Mouse (Mus musculus): ENCODE measurements around the gene Kcnh6. TPM values are rescaled to one million over a fixed set of nuclear protein-coding genes. Genes with fewer than 3 reads are reported as not detected.

Gene Kcnh6
- 1.7 and 2.0 TPM in 2 replicates for polyA plus RNA-seq (2015; fragmentation: Nextera tagmentation; extraction: Ambion mirVana)

DNA sequence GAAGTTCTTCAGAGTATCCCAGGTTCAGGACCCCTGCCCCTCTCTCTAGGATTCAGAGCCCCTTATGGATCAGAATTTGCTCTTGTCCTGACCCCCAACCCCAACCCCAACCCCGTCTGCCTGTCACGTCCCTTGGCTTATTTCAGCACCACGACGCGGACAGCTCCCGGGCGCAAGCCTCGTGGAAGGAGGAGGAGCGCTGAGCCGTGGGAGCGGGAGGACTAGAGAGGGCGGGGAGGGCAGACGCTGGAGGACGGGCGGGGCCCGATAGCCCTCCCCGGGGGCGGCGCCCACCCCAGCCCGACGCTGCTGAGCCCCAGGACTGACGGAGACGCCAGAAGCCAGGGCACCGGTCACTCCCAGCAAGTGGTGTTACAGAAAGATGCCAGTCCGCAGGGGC lies at the start of gene Kcnh6:
Gene Kcnh6, plus strand, starts transcription at position 304 of the 400 bp plus-strand sequence.
- WGBS = 1% methylated on average over 25 of the region's 25 CpGs
- Histone ChIP-seq H3K27ac (no peak within 1 kb of the TSS), H3K4me3 (0 out of 2 replicates have a peak within 1 kb of the TSS, but pooled peaks have one; percentile 7), H3K36me3 (replicated peaks) (no peaks in the 10 kb centered on the region), H3K9ac (no peak within 1 kb of the TSS), H3K27me3 (replicated peaks) (0 out of 2 replicates have a peak, but pooled peaks cover 4% of the 10 kb centered on the region), H3K9me3 (no peaks in the 10 kb centered on the region), H3K4me1 (peaks cover 4% of the 10 kb centered on the region), H3K4me2 (peak within 1 kb of the TSS; percentile 48)
- ATAC-seq (replicated peaks) = no peak

DNA sequence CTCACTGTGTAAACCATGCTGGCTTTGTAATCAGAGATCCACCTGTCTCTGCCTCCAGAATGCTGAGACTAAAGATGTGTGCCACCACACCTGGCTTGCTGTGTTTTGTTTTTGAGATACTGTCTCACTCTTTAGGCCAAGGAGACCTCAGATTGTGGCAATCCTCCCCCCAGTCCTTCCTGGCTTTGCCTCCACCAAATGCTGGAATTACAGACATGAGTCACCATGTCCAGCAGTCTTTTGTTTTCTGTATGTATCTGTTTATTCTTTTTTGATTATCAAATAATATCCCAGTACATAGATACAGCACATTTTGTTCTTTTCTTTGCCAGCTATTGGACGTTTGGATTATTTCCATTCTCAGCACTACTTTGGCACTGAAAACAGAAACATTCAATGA lies 49.4 kb upstream of the Kcnh6 start:
- no peaks in the 10 kb centered on the region for H3K36me3 ChIP-seq (replicated peaks)
- no peak overlapping the region for H3K4me2 ChIP-seq
- no peaks in the 10 kb centered on the region for H3K27me3 ChIP-seq (replicated peaks)
- ATAC-seq (replicated peaks) = no peak
- no peaks in the 10 kb centered on the region for H3K9me3 ChIP-seq
- no peaks in the 10 kb centered on the region for H3K4me1 ChIP-seq
- 76% methylated on average over 1 of the region's 1 CpGs for WGBS
- H3K9ac ChIP-seq = no peak overlapping the region
- H3K4me3 ChIP-seq = no peak overlapping the region
- H3K27ac ChIP-seq = no peak overlapping the region

DNA sequence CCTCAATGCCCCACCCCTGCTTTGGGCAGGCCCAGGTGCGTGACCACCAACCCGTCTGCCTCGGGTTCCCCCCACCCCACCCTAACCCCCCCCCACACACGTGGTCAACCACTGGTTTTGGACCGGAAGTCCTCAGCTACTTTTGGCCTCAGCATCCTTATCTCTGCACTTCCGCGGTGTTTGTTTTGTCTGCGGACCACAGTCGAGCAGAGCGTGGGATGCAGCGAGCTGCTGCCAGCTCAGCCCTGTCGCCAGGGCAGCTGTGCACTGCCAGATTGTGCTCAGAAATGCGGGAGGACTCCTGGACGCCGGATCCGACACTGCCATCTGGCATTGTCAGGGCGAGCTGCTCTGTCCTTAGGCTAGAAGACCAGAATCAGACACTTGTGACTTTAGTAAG lies 48.6 kb upstream of the Kcnh6 start:
- Histone ChIP-seq H3K9ac (no peak overlapping the region), H3K36me3 (replicated peaks) (no peaks in the 10 kb centered on the region), H3K9me3 (no peaks in the 10 kb centered on the region), H3K4me3 (no peak overlapping the region), H3K4me1 (no peaks in the 10 kb centered on the region), H3K27me3 (replicated peaks) (no peaks in the 10 kb centered on the region), H3K27ac (no peak overlapping the region), H3K4me2 (no peak overlapping the region)
- 49% methylated on average over 17 of the region's 17 CpGs for WGBS
- ATAC-seq (replicated peaks) = no peak

DNA sequence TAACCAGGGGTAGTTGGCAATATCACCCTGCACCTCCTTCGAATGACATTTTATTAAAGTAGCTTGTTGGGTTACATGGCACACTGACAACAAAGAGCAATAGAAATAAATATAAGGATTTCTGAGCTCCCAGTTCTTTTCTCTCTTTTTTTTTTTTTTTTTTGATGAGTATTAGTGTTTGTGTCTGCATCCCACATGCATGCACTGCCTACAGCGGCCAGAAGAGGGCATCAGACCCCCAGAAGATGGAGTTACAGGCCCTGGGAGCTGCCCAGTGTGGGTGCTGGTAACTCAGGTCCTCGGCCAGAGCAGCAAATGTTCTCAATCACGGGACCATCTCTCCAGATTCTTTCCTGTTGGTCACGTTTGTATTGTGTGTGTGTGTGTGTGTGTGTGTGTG lies 43.2 kb upstream of the Kcnh6 start:
- H3K9ac ChIP-seq = no peak overlapping the region
- WGBS = 67% methylated on average over 5 of the region's 5 CpGs
- H3K4me2 ChIP-seq = no peak overlapping the region
- ATAC-seq (replicated peaks) = no peak
- no peaks in the 10 kb centered on the region for H3K36me3 ChIP-seq (replicated peaks)
- H3K27ac ChIP-seq = no peak overlapping the region
- H3K4me1 ChIP-seq = peaks cover 15% of the 10 kb centered on the region
- no peaks in the 10 kb centered on the region for H3K9me3 ChIP-seq
- H3K4me3 ChIP-seq = no peak overlapping the region
- peaks cover 11% of the 10 kb centered on the region for H3K27me3 ChIP-seq (replicated peaks)

DNA sequence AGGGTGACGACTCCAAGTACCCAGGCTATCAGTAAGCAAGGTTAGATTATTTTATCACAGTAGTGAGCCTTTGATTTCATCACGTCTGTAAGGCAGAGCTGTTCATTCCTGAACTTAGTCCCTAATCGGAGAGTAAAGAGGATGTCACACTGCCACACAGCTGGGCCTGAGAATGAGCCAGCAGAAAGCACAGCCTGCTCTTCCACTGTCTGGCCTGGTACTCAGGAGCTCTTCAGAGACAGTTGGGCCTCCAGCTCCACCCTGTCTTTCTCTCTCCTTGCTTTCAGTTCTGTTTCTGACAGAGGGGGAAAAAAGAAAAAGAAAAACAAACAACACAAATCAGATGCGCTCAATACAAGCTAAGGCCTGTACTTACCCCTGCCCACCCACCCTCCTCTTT lies 41.6 kb upstream of the Kcnh6 start:
- no peak for ATAC-seq (replicated peaks)
- peaks cover 12% of the 10 kb centered on the region for H3K27me3 ChIP-seq (replicated peaks)

DNA sequence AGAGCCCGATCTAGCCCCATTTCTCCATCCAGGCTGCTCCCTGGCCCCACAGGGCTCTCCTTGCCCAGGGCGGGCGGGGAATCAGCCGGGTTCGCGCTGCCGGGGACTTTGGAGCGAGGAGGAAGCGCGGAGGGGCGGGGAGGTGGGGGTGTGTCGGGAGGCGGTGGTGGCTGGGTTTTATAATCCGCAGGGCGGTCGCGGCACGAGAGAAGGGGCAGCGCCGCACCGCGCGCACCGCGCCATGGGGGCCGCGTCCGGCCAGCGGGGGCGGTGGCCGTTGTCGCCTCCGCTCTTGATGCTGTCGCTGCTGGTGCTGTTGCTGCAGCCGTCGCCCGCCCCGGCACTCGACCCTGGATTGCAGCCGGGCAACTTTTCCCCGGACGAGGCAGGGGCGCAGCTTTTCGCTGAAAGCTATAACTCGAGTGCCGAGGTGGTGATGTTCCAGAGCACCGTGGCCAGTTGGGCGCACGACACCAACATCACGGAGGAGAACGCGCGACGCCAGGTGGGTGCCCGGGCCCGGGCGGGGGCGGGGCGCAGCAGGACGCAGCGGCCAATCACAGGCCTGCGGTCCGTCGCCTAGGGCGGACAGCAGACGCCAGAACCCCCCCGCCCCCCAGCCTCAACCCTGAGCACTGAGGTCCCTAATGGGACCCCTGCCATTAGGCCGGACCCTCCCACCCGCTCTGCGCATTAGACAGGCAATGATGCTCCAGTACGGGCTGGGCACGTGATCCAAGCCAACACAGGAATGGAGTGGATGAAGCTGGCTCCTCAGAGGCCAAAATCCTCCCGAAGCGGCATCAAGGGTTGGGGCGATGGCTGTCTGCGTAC lies 40.0 kb upstream of the Kcnh6 start, which contains the start of gene Ace:
Gene Ace, plus strand, starts transcription at position 205 of the 834 bp plus-strand sequence.
- Histone ChIP-seq H3K4me1 (peaks cover 15% of the 10 kb centered on the region), H3K4me3 (peak within 1 kb of the TSS; percentile 66), H3K9me3 (no peaks in the 10 kb centered on the region), H3K4me2 (peak within 1 kb of the TSS; percentile 96), H3K9ac (peak within 1 kb of the TSS; percentile 61), H3K27me3 (replicated peaks) (peaks cover 12% of the 10 kb centered on the region), H3K27ac (peak within 1 kb of the TSS; percentile 51; the same call in 1 of the 2 replicates), H3K36me3 (replicated peaks) (no peaks in the 10 kb centered on the region)
- WGBS = under 1% methylated on average over 76 of the region's 76 CpGs
- peak; percentile 85 for ATAC-seq (replicated peaks)

More for the DNA sequence above, 41.6 kb upstream of the Kcnh6 start:
- Histone ChIP-seq H3K9me3 (no peaks in the 10 kb centered on the region), H3K4me3 (no peak overlapping the region), H3K9ac (no peak overlapping the region), H3K4me2 (no peak overlapping the region), H3K36me3 (replicated peaks) (no peaks in the 10 kb centered on the region), H3K27ac (no peak overlapping the region), H3K4me1 (peaks cover 15% of the 10 kb centered on the region)
- WGBS = 70% methylated on average over 4 of the region's 4 CpGs

DNA sequence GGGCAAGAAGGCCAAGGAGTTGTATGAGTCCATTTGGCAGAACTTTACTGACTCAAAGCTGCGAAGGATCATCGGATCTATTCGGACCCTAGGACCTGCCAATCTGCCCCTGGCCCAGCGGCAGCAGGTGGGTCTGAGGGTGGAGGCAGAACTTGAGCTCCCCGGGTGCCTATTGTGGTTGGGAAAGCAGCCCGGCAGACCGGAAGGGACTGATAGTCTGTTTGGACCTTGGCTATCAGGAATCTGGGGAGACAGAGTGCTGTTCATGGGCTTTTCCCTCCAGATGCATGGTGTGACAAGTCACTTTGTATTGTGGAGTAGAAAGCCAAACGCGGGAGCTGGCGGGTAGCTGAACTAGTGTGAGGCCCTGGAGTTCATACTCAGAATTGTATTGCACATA lies 39.0 kb upstream of the Kcnh6 start:
- H3K36me3 ChIP-seq (replicated peaks) = no peaks in the 10 kb centered on the region
- no peaks in the 10 kb centered on the region for H3K9me3 ChIP-seq
- ATAC-seq (replicated peaks) = no peak
- no peak overlapping the region for H3K9ac ChIP-seq
- H3K4me3 ChIP-seq = peak overlapping the region; percentile 66; the same call in 1 of the 2 replicates
- WGBS = 51% methylated on average over 10 of the region's 10 CpGs
- peaks cover 15% of the 10 kb centered on the region for H3K4me1 ChIP-seq
- H3K27me3 ChIP-seq (replicated peaks) = peaks cover 12% of the 10 kb centered on the region
- H3K27ac ChIP-seq = no peak overlapping the region
- peak overlapping the region; percentile 96 for H3K4me2 ChIP-seq

DNA sequence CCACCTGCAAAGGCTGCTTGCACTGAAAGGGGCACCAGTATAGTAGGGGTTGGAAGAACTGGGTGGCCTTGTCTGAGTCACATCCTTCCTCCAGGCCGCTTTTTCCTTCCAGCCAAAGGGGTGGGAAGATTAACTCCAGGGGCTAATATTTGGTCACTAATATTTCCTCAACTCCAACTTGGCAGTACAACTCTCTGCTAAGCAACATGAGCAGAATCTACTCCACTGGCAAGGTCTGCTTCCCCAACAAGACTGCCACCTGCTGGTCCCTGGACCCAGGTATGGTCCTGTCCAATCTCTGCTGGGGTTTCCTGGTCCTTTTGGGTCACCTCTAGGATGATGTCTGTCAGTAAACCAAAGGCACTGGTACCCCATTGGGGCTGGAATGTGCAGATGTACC lies 38.4 kb upstream of the Kcnh6 start:
- no peaks in the 10 kb centered on the region for H3K36me3 ChIP-seq (replicated peaks)
- no peaks in the 10 kb centered on the region for H3K9me3 ChIP-seq
- WGBS = 40% methylated on average over 1 of the region's 1 CpGs
- no peak overlapping the region for H3K9ac ChIP-seq
- H3K27ac ChIP-seq = no peak overlapping the region
- ATAC-seq (replicated peaks) = no peak
- H3K27me3 ChIP-seq (replicated peaks) = peaks cover 12% of the 10 kb centered on the region
- no peak overlapping the region for H3K4me3 ChIP-seq
- H3K4me2 ChIP-seq = no peak overlapping the region
- peaks cover 15% of the 10 kb centered on the region for H3K4me1 ChIP-seq

DNA sequence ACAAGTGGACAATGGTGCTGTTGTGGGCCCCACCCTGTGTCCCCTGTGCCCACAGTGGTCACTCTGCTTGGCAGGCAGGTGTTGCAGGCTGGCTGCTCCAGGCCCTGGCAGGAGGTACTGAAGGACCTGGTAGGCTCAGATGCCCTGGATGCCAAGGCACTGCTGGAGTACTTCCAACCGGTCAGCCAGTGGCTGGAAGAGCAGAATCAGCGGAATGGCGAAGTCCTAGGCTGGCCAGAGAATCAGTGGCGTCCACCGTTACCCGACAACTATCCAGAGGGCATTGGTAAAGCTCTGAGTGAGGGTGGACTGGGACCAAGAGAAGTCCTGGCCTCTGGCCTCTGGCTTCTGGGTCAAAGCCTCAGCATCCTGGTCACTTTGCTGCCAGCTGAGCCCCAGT lies 33.3 kb upstream of the Kcnh6 start:
- no peak overlapping the region for H3K4me2 ChIP-seq
- H3K36me3 ChIP-seq (replicated peaks) = no peaks in the 10 kb centered on the region
- ATAC-seq (replicated peaks) = no peak
- no peak overlapping the region for H3K4me3 ChIP-seq
- 0 out of 2 replicates have a peak, but pooled peaks cover 2% of the 10 kb centered on the region for H3K27me3 ChIP-seq (replicated peaks)
- H3K4me1 ChIP-seq = no peaks in the 10 kb centered on the region
- 93% methylated on average over 6 of the region's 6 CpGs for WGBS
- H3K9me3 ChIP-seq = no peaks in the 10 kb centered on the region
- H3K27ac ChIP-seq = no peak overlapping the region
- no peak overlapping the region for H3K9ac ChIP-seq

DNA sequence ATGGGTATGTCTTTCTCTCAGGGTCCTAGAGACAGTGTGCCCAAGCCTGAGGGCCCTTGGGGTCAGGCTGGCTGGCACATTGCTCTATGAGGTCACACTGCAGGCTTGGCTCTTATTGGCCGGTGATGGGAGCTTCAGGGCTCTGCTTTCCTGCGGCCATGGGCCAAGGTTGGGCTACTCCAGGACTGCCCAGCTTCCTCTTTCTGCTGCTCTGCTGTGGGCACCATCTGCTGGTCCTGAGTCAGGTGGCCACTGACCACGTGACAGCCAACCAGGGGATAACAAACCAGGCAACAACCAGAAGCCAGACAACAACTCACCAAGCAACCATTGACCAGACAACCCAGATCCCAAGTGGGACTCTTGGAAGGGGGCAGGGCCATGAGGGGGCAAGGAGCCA lies 32.9 kb upstream of the Kcnh6 start:
- Histone ChIP-seq H3K4me3 (no peak overlapping the region), H3K36me3 (replicated peaks) (no peaks in the 10 kb centered on the region), H3K4me1 (no peaks in the 10 kb centered on the region), H3K9ac (no peak overlapping the region), H3K4me2 (no peak overlapping the region), H3K9me3 (no peaks in the 10 kb centered on the region), H3K27me3 (replicated peaks) (no peaks in the 10 kb centered on the region), H3K27ac (no peak overlapping the region)
- no peak for ATAC-seq (replicated peaks)
- WGBS = 82% methylated on average over 3 of the region's 3 CpGs

DNA sequence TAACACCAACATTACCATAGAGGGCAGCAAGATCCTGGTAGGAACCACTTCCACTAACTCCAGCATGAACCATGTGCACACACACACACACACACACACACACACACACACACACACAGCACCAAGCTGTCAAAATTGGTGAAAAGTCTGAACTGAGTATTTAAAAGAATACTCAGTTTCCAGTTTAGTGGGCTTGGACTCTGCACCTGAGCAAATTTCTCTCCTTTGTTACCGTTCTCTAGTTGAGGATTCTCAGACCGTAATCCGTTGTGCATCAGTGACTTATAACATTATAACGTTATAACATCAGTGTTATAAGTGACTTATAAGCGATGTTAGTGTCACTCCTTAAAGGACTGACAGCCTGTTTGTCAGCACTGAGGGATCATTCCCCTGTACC lies 32.3 kb upstream of the Kcnh6 start:
- H3K27ac ChIP-seq = no peak overlapping the region
- H3K4me3 ChIP-seq = no peak overlapping the region
- H3K36me3 ChIP-seq (replicated peaks) = no peaks in the 10 kb centered on the region
- no peaks in the 10 kb centered on the region for H3K4me1 ChIP-seq
- no peak for ATAC-seq (replicated peaks)
- H3K9ac ChIP-seq = no peak overlapping the region
- H3K9me3 ChIP-seq = no peaks in the 10 kb centered on the region
- no peaks in the 10 kb centered on the region for H3K27me3 ChIP-seq (replicated peaks)
- WGBS = 87% methylated on average over 5 of the region's 5 CpGs
- H3K4me2 ChIP-seq = no peak overlapping the region

DNA sequence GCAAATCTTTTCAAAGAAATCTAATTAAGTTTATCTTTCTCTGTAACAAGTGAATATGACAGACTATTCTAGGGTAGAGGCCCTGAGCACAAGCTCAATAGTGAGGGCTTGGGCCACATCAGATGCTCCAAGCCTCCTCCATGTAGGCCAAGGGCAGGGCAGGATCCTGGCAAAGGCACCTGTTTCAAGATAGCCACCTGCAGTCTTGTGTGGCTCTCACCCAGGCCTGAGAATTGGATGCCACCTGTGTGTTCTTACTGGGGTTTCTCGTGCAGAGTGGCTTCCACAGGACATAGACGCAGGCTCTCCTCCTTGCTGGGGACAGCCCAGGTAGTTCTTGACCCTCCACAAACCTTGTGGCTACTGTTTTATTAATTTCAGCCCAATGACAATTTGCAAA lies 29.7 kb upstream of the Kcnh6 start:
- Histone ChIP-seq H3K27me3 (replicated peaks) (no peaks in the 10 kb centered on the region), H3K9me3 (no peaks in the 10 kb centered on the region), H3K27ac (no peak overlapping the region), H3K4me1 (no peaks in the 10 kb centered on the region), H3K4me2 (no peak overlapping the region), H3K9ac (no peak overlapping the region), H3K4me3 (no peak overlapping the region), H3K36me3 (replicated peaks) (no peaks in the 10 kb centered on the region)
- 93% methylated on average over 2 of the region's 2 CpGs for WGBS
- no peak for ATAC-seq (replicated peaks)

DNA sequence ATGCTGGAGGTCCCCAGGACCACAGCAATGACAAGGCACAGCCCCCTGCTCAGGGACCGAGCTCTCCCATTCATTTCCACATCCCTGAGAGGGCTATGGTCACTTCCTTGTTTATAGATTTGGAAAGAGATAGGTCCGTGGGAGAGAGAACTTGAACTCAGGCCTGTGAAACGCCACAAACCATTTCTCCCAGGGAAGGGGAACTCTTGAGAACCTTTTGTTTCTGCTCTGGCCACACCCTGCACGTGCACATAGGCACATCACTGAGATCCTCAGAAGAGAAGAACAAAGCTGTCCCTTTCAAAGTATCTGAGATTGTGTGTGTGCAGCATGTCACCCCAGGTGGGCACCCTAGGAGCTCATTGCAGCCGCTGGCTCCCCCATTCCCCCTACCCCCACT lies 29.3 kb upstream of the Kcnh6 start:
- 64% methylated on average over 5 of the region's 5 CpGs for WGBS

More for the DNA sequence above, 29.3 kb upstream of the Kcnh6 start:
- H3K27ac ChIP-seq = no peak overlapping the region
- no peak overlapping the region for H3K4me3 ChIP-seq
- H3K27me3 ChIP-seq (replicated peaks) = no peaks in the 10 kb centered on the region
- no peaks in the 10 kb centered on the region for H3K9me3 ChIP-seq
- H3K36me3 ChIP-seq (replicated peaks) = no peaks in the 10 kb centered on the region
- no peaks in the 10 kb centered on the region for H3K4me1 ChIP-seq
- no peak for ATAC-seq (replicated peaks)
- H3K4me2 ChIP-seq = no peak overlapping the region
- H3K9ac ChIP-seq = no peak overlapping the region
